Mouse (Mus musculus) midbrain, embryonic 10.5 days (tissue): Measurements from ENCODE around the gene Mfsd11. TPM values are rescaled to one million over a fixed set of nuclear protein-coding genes. Genes with fewer than 3 reads are reported as not detected.

ENCODE experiments used
- DNase-seq: peaks from one replicate; pipeline ENCODE4 v3.0.0-alpha.2; 2017; ENCODE audit warnings: low spot score
- H3K27ac ChIP-seq: fragments of 300-500 bp; sonication (generic); replicated peaks from 2 replicates; pipeline ENCODE4 v1.5.1; 2016; ENCODE audit warnings: mild to moderate bottlenecking
- H3K27me3 ChIP-seq: fragments of 300-500 bp; sonication (generic); 2 replicates; pipeline ENCODE4 v1.6.1; 2016; ENCODE audit warnings: low read depth, mild to moderate bottlenecking; ENCODE audit not compliant: poor library complexity, severe bottlenecking
- H3K36me3 ChIP-seq: fragments of 300-500 bp; sonication (generic); 2 replicates; pipeline ENCODE4 v1.6.1; 2016; ENCODE audit warnings: mild to moderate bottlenecking, moderate library complexity
- H3K4me1 ChIP-seq: fragments of 300-500 bp; sonication (generic); 2 replicates; pipeline ENCODE4 v1.6.1; 2016
- H3K4me3 ChIP-seq: fragments of 300-500 bp; sonication (generic); 2 replicates; pipeline ENCODE4 v1.5.1; 2016; ENCODE audit warnings: mild to moderate bottlenecking, moderate library complexity
- H3K9me3 ChIP-seq: fragments of 300-500 bp; sonication (generic); replicated peaks from 2 replicates; pipeline ENCODE4 v1.6.1; 2016; ENCODE audit warnings: mild to moderate bottlenecking
- WGBS: fragments of 180-500 bp; shearing (Covaris S2); methylation state at CpG from one replicate; pipeline ENCODE4 v1.1.7; 2016; 5-methylcytosine and 5-hydroxymethylcytosine counted together
- polyA plus RNA-seq: library from polyadenylated mRNA; unstranded; fragments of >200 nt; fragmentation: Nextera tagmentation; extraction: Ambion mirVana; gene quantifications from 2 replicates; pipeline ENCODE4 v1.2.1, GENCODE M21; 2016

Mfsd11 gene
- polyA plus RNA-seq, result 27.9 and 31.7 TPM in 2 replicates

GRCm38 (mm10) chr11:116852291-116852890 lies at the start of gene Mfsd11:
Mfsd11 (plus strand) TSS chr11:116852440.
- peak within 1 kb of the TSS; percentile 99 for H3K27ac ChIP-seq
- WGBS, result under 1% methylated on average over 90 of the region's 91 CpGs
- H3K4me1 ChIP-seq, result peaks cover 25% of the 10 kb centered on the region
- H3K9me3 ChIP-seq, result no peaks in the 10 kb centered on the region
- DNase-seq, result peak; percentile 75
- H3K27me3 ChIP-seq, result no peaks in the 10 kb centered on the region
- peak within 1 kb of the TSS; percentile 100 for H3K4me3 ChIP-seq
- H3K36me3 ChIP-seq, result peaks cover 50% of the 10 kb centered on the region

DNA sequence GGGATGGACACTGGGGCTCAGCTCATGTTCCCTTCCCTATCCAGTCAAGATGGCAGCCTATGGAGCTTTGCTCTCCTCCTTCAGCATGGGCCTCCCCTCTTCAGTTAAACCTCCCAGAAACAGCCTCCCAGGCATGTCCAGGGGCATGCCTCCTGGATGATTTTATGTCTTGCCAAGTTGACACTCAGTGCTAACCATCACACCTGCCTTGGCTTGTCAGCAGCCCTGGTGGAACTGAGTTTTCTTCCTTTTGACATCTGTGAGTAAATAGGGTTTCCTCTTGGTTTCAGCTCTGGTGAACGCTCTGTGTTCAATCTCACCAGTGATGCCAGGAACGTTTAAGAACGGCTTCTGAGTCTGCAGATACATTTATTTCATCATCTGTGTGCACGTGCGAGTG lies 49.5 kb upstream of the Mfsd11 start:
- no peaks in the 10 kb centered on the region for H3K27me3 ChIP-seq
- H3K4me1 ChIP-seq, result peaks cover 7% of the 10 kb centered on the region
- no peaks in the 10 kb centered on the region for H3K9me3 ChIP-seq
- WGBS, result 86% methylated on average over 5 of the region's 5 CpGs
- DNase-seq, result no peak
- no peak overlapping the region for H3K27ac ChIP-seq
- H3K36me3 ChIP-seq, result no peaks in the 10 kb centered on the region
- no peak overlapping the region for H3K4me3 ChIP-seq

DNA sequence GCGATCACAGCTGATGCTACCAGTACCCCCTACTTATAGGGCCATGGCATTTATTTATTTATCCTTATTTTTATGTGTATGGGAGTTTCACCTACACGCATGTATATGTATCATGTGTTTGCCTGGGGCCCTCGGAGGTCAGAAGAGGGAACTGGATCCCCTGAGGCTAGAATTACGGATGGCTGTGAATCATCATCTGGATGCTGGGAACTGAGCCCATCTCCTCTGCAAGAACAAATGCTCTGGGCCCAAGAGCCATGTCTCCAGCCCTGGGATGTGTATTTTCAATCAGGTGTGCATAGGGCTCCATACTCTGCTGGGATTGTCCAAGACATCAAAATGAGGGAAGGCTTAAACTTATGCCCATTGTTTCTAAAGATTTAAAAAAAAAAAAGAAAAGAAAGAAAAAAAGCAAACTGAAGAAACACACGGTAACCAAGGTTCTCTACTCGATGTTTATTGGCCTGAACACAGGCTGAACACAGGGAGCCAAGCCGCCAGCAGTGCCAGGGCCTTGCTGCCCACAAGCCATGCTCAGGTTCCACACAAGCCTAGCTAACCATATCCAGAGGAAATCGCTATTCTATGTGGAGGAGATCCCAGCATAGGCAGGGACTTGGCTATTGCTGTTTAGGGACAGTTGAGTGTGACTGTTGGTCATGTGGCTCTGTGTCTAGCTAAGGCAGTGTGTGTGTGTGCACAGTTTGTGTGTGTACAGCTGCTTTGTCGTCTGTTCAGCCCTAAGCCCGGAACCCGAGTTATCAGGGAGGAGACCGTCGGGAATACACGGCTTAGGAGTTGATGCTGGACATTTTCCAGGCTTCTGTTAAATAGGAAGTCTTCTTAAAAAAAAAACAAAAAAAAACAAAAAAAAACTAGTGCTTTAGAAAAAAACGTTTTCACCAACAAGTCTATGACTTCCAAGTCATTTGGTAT lies 45.8 kb upstream of the Mfsd11 start:
- H3K4me3 ChIP-seq, result no peak overlapping the region
- no peak overlapping the region for H3K27ac ChIP-seq
- H3K27me3 ChIP-seq, result peaks cover 11% of the 10 kb centered on the region
- H3K4me1 ChIP-seq, result peaks cover 43% of the 10 kb centered on the region
- H3K9me3 ChIP-seq, result no peaks in the 10 kb centered on the region
- H3K36me3 ChIP-seq, result peaks cover 3% of the 10 kb centered on the region; the same call in 1 of the 2 replicates
- WGBS, result 87% methylated on average over 15 of the region's 15 CpGs
- no peak for DNase-seq

- WGBS, result 73% methylated on average over 7 of the region's 7 CpGs
- Histone ChIP-seq H3K27me3 (peaks cover 11% of the 10 kb centered on the region), H3K36me3 (peaks cover 3% of the 10 kb centered on the region; the same call in 1 of the 2 replicates), H3K27ac (peak overlapping the region; percentile 74; the same call in 1 of the 2 replicates), H3K4me1 (peaks cover 50% of the 10 kb centered on the region), H3K4me3 (no peak overlapping the region), H3K9me3 (no peaks in the 10 kb centered on the region)
- no peak for DNase-seq
Observed at GRCm38 (mm10) chr11:116807116-116807515, 45.1 kb upstream of the Mfsd11 start.

- no peaks in the 10 kb centered on the region for H3K9me3 ChIP-seq
- peaks cover 11% of the 10 kb centered on the region for H3K27me3 ChIP-seq
- H3K4me1 ChIP-seq, result peaks cover 54% of the 10 kb centered on the region
- 80% methylated on average over 3 of the region's 3 CpGs for WGBS
- H3K36me3 ChIP-seq, result peaks cover 3% of the 10 kb centered on the region; the same call in 1 of the 2 replicates
- peak overlapping the region; percentile 74 for H3K27ac ChIP-seq
- no peak overlapping the region for H3K4me3 ChIP-seq
- no peak for DNase-seq
Observed at GRCm38 (mm10) chr11:116807526-116807925, 44.7 kb upstream of the Mfsd11 start.

- peak overlapping the region; percentile 74; the same call in 1 of the 2 replicates for H3K27ac ChIP-seq
- H3K4me3 ChIP-seq, result no peak overlapping the region
- WGBS, result 32% methylated on average over 7 of the region's 7 CpGs
- H3K27me3 ChIP-seq, result peaks cover 11% of the 10 kb centered on the region
- peak; percentile 86 for DNase-seq
- peaks cover 3% of the 10 kb centered on the region; the same call in 1 of the 2 replicates for H3K36me3 ChIP-seq
- no peaks in the 10 kb centered on the region for H3K9me3 ChIP-seq
- H3K4me1 ChIP-seq, result peaks cover 60% of the 10 kb centered on the region
Observed at GRCm38 (mm10) chr11:116807938-116808606, 44.2 kb upstream of the Mfsd11 start.

- Histone ChIP-seq H3K27ac (peak overlapping the region; percentile 89), H3K4me3 (no peak overlapping the region), H3K36me3 (peaks cover 3% of the 10 kb centered on the region; the same call in 1 of the 2 replicates), H3K27me3 (peaks cover 11% of the 10 kb centered on the region), H3K4me1 (peaks cover 68% of the 10 kb centered on the region), H3K9me3 (no peaks in the 10 kb centered on the region)
- 79% methylated on average over 11 of the region's 11 CpGs for WGBS
- no peak for DNase-seq
Observed at GRCm38 (mm10) chr11:116808811-116809395, 43.3 kb upstream of the Mfsd11 start.

- Histone ChIP-seq H3K36me3 (peaks cover 3% of the 10 kb centered on the region; the same call in 1 of the 2 replicates), H3K9me3 (no peaks in the 10 kb centered on the region), H3K27me3 (peaks cover 11% of the 10 kb centered on the region), H3K4me3 (no peak overlapping the region), H3K4me1 (peaks cover 74% of the 10 kb centered on the region), H3K27ac (peak overlapping the region; percentile 89)
- no peak for DNase-seq
- 76% methylated on average over 8 of the region's 8 CpGs for WGBS
Observed at GRCm38 (mm10) chr11:116809520-116809919, 42.7 kb upstream of the Mfsd11 start.

GRCm38 (mm10) chr11:116810528-116810927 lies 41.7 kb upstream of the Mfsd11 start:
- Histone ChIP-seq H3K4me3 (peak overlapping the region; percentile 51), H3K27ac (peak overlapping the region; percentile 89), H3K27me3 (peaks cover 11% of the 10 kb centered on the region), H3K4me1 (peaks cover 84% of the 10 kb centered on the region), H3K9me3 (no peaks in the 10 kb centered on the region), H3K36me3 (peaks cover 3% of the 10 kb centered on the region; the same call in 1 of the 2 replicates)
- DNase-seq, result peak; percentile 31
- 43% methylated on average over 11 of the region's 11 CpGs for WGBS

GRCm38 (mm10) chr11:116810983-116811901 lies 41.0 kb upstream of the Mfsd11 start:
- peak overlapping the region; percentile 51 for H3K4me3 ChIP-seq
- H3K9me3 ChIP-seq, result no peaks in the 10 kb centered on the region
- 4% methylated on average over 32 of the region's 32 CpGs for WGBS
- DNase-seq, result peak; percentile 86
- H3K4me1 ChIP-seq, result peaks cover 92% of the 10 kb centered on the region
- peak overlapping the region; percentile 89 for H3K27ac ChIP-seq
- H3K36me3 ChIP-seq, result peaks cover 3% of the 10 kb centered on the region; the same call in 1 of the 2 replicates
- H3K27me3 ChIP-seq, result peaks cover 11% of the 10 kb centered on the region

GRCm38 (mm10) chr11:116812793-116813529 lies 39.3 kb upstream of the Mfsd11 start:
- Histone ChIP-seq H3K4me1 (peaks cover 96% of the 10 kb centered on the region), H3K27ac (peak overlapping the region; percentile 89), H3K9me3 (no peaks in the 10 kb centered on the region), H3K36me3 (peaks cover 3% of the 10 kb centered on the region; the same call in 1 of the 2 replicates), H3K4me3 (peak overlapping the region; percentile 51), H3K27me3 (peaks cover 11% of the 10 kb centered on the region)
- DNase-seq, result peak; percentile 67
- WGBS, result 50% methylated on average over 21 of the region's 21 CpGs
